Mouse (Mus musculus): ENCODE data around the gene Kdm4a. TPM values are rescaled to one million over a fixed set of nuclear protein-coding genes. Genes with fewer than 3 reads are reported as not detected.
A peak's percentile ranks its signal among the peaks of the same experiment; 100 is the strongest.

Gene Kdm4a
- polyA plus RNA-seq, 1 experiment from 2014 or later, result 55.0 TPM

DNA sequence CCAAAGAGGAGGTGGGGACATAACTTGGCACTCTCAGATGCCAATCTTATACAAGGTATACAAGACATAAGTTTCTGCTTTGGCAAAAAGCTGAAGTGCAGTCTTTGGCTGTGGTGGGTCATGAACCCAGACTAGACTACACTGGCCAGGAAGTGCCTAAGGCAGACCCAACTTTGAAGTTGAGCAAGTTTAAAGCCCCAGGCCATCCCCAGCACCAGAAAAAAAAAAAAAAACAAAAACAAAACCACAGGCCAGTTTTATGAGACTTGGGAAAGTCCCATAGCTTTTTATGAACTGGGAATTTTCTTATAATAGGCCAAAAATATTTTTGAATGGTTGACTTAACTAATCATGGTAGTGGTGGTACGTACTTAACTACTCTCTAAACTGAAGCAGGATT lies 44.4 kb downstream of the Kdm4a start:
- peaks cover 44% of the 10 kb centered on the region for H3K36me3 ChIP-seq
- ATAC-seq (ENCODE audit: insufficient number of reproducible peaks, insufficient read depth, low FRiP score, low TSS enrichment, low read depth), result no peak
- H3K4me2 ChIP-seq, result peak overlapping the region; percentile 80
- H3K4me3 ChIP-seq, result peak overlapping the region; percentile 97
- no peaks in the 10 kb centered on the region for H3K27me3 ChIP-seq
- H3K9ac ChIP-seq, result peak overlapping the region; percentile 93; the same call in 1 of the 2 replicates
- peaks cover 19% of the 10 kb centered on the region for H3K4me1 ChIP-seq
- H3K27ac ChIP-seq, result peak overlapping the region; percentile 80
- WGBS, result 93% methylated on average over 1 of the region's 1 CpGs
- no peaks in the 10 kb centered on the region for H3K9me3 ChIP-seq

DNA sequence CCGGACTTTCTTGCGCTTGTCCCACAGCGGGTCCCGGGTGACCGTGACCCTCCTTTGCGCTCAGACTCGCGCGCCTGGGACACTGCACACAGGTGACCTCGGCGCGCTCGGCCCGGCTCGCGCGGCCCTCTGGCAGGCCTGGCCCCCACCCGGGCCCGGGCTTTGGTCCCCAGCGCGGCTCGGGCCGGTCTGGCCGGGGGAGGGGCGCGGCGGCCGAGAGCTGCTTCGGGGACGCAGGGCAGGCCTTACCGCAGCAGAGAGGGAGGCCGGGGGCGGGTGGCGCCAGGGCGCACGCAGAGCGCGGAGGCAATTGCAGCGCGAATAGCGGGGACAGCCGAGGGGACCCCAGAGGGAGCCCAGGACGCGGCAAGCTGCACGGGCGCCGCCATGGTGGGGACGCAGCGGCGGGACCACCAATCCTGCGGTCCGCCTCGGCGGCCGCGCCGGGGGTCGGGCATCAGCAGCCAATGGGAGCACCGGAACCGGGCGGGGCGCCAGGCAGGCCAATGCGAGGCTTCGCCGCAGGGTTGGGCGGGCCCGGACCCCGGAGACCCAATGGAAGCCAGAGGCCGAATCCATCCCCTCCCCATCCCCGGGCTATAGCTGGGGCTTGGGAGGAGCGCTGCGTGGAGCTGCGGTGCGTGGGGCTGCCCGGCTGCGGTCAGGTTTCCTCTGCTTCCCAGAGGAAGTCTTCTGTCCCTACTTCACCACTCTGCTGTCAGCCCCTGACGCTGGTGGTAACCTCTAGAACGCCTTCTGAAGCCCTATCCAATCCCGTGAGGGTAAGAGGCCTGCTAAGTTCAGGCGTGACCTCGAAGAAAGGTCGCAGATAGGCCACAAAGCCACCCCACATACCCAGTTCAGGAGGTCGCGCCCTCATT lies 45.1 kb downstream of the Kdm4a start, which contains the start of gene St3gal3:
Gene St3gal3, minus strand, starts transcription at position 430 of the 881 bp plus-strand sequence.
- Histone ChIP-seq H3K27ac (peak within 1 kb of the TSS; percentile 80), H3K9ac (peak within 1 kb of the TSS; percentile 93), H3K4me3 (peak within 1 kb of the TSS; percentile 97), H3K4me1 (peaks cover 19% of the 10 kb centered on the region), H3K4me2 (peak within 1 kb of the TSS; percentile 80), H3K36me3 (peaks cover 37% of the 10 kb centered on the region), H3K27me3 (no peaks in the 10 kb centered on the region), H3K9me3 (no peaks in the 10 kb centered on the region)
- WGBS, result under 1% methylated on average over 83 of the region's 84 CpGs
- ATAC-seq (ENCODE audit: insufficient number of reproducible peaks, insufficient read depth, low FRiP score, low TSS enrichment, low read depth), result peak; percentile 96

GRCm38 (mm10) chr4:118131329-118131728 lies 48.5 kb downstream of the Kdm4a start:
- Histone ChIP-seq H3K27ac (no peak overlapping the region), H3K4me1 (peaks cover 19% of the 10 kb centered on the region), H3K4me3 (no peak overlapping the region), H3K9ac (no peak overlapping the region), H3K36me3 (peaks cover 6% of the 10 kb centered on the region), H3K9me3 (no peaks in the 10 kb centered on the region), H3K4me2 (no peak overlapping the region), H3K27me3 (no peaks in the 10 kb centered on the region)
- ATAC-seq (ENCODE audit: insufficient number of reproducible peaks, insufficient read depth, low FRiP score, low TSS enrichment, low read depth), result no peak
- WGBS, result 86% methylated on average over 5 of the region's 5 CpGs

DNA sequence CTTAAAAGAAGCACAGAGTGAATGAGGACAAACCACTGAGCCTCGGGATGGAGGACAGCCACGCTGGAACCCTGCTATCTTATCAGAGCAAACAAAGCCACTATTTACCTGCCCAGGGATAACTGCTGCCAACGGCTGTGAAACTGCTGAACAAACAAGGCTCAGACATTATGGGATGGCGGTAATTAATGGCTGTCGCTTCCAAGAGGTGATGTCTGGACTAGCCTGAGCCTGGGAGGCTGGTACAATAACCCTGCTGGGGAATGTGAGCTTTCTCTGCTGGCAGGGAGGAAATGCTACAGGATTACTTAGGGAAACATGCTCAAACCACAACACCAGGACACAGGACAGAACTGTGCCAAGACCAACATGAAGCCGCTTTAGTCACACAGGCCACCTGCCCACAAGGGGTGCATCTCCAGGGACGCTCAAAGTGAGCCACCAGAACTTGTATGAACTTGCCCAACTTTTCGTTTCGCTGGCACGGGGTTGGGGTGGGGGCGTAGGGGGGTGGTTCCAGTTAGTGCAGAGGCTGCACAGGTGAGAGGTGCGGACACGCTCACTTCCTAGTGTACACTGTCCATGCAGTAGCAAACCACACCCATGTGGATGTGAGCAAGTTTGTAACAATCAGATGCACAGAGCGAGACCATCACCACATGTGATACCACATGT lies 56.7 kb downstream of the Kdm4a start:
- Histone ChIP-seq H3K27me3 (no peaks in the 10 kb centered on the region), H3K4me1 (0 out of 2 replicates have a peak, but pooled peaks cover 7% of the 10 kb centered on the region), H3K36me3 (peaks cover 9% of the 10 kb centered on the region; the same call in 1 of the 2 replicates), H3K9ac (no peak overlapping the region), H3K4me3 (no peak overlapping the region), H3K4me2 (no peak overlapping the region), H3K27ac (peak overlapping the region; percentile 30), H3K9me3 (no peaks in the 10 kb centered on the region)
- 63% methylated on average over 14 of the region's 14 CpGs for WGBS
- peak; percentile 75 for ATAC-seq (ENCODE audit: insufficient number of reproducible peaks, insufficient read depth, low FRiP score, low TSS enrichment, low read depth)

- WGBS, result 80% methylated on average over 10 of the region's 10 CpGs
- H3K4me2 ChIP-seq, result no peak overlapping the region
- H3K4me1 ChIP-seq, result 0 out of 2 replicates have a peak, but pooled peaks cover 7% of the 10 kb centered on the region
- H3K27ac ChIP-seq, result no peak overlapping the region; the same call in 1 of the 2 replicates
- no peak overlapping the region for H3K9ac ChIP-seq
- no peaks in the 10 kb centered on the region for H3K27me3 ChIP-seq
- no peaks in the 10 kb centered on the region for H3K9me3 ChIP-seq
- peaks cover 13% of the 10 kb centered on the region; the same call in 1 of the 2 replicates for H3K36me3 ChIP-seq
- no peak overlapping the region for H3K4me3 ChIP-seq
- ATAC-seq (ENCODE audit: insufficient number of reproducible peaks, insufficient read depth, low FRiP score, low TSS enrichment, low read depth), result no peak
These were observed 57.8 kb downstream of the Kdm4a start for GRCm38 (mm10) chr4:118122078-118122477.

GRCm38 (mm10) chr4:118117565-118117964 lies 62.3 kb downstream of the Kdm4a start:
- no peak for ATAC-seq (ENCODE audit: insufficient number of reproducible peaks, insufficient read depth, low FRiP score, low TSS enrichment, low read depth)
- Histone ChIP-seq H3K27ac (no peak overlapping the region), H3K9me3 (no peaks in the 10 kb centered on the region), H3K4me3 (no peak overlapping the region), H3K4me2 (no peak overlapping the region), H3K4me1 (no peaks in the 10 kb centered on the region), H3K9ac (no peak overlapping the region), H3K27me3 (no peaks in the 10 kb centered on the region), H3K36me3 (peaks cover 10% of the 10 kb centered on the region; the same call in 1 of the 2 replicates)
- 94% methylated on average over 10 of the region's 10 CpGs for WGBS

DNA sequence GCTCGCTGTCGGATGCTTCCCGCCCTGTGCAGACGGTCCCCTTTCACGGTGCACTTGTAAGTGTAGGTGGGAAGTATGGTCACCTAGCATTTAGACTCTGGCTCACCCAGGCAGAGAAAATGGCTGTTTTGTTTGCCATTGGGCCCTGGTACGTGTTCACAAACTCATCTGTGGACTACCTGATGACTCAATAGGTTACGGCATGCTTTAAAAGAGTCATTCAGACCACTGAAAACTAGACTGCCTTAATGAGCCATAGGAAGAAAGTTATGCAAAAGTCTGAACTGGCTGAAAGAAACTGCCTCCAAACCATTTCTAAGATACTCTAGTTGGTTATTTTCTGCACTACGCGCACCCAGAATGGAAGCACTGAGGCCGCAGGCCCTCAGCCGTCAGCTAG lies 63.7 kb downstream of the Kdm4a start:
- H3K4me1 ChIP-seq, result no peaks in the 10 kb centered on the region
- ATAC-seq (ENCODE audit: insufficient number of reproducible peaks, insufficient read depth, low FRiP score, low TSS enrichment, low read depth), result no peak
- H3K27ac ChIP-seq, result no peak overlapping the region
- no peak overlapping the region for H3K4me2 ChIP-seq
- peaks cover 10% of the 10 kb centered on the region; the same call in 1 of the 2 replicates for H3K36me3 ChIP-seq
- WGBS, result 92% methylated on average over 11 of the region's 11 CpGs
- no peaks in the 10 kb centered on the region for H3K27me3 ChIP-seq
- no peak overlapping the region for H3K4me3 ChIP-seq
- H3K9ac ChIP-seq, result no peak overlapping the region
- no peaks in the 10 kb centered on the region for H3K9me3 ChIP-seq

- H3K4me2 ChIP-seq, result no peak overlapping the region
- peaks cover 10% of the 10 kb centered on the region; the same call in 1 of the 2 replicates for H3K36me3 ChIP-seq
- no peak overlapping the region for H3K9ac ChIP-seq
- 87% methylated on average over 7 of the region's 7 CpGs for WGBS
- no peaks in the 10 kb centered on the region for H3K27me3 ChIP-seq
- no peaks in the 10 kb centered on the region for H3K9me3 ChIP-seq
- H3K4me1 ChIP-seq, result no peaks in the 10 kb centered on the region
- H3K4me3 ChIP-seq, result no peak overlapping the region
- H3K27ac ChIP-seq, result no peak overlapping the region
- no peak for ATAC-seq (ENCODE audit: insufficient number of reproducible peaks, insufficient read depth, low FRiP score, low TSS enrichment, low read depth)
These were observed 64.7 kb downstream of the Kdm4a start for GRCm38 (mm10) chr4:118115132-118115531.

GRCm38 (mm10) chr4:118112601-118113000 lies 67.2 kb downstream of the Kdm4a start:
- Histone ChIP-seq H3K27ac (no peak overlapping the region), H3K27me3 (no peaks in the 10 kb centered on the region), H3K4me1 (peaks cover 5% of the 10 kb centered on the region; the same call in 1 of the 2 replicates), H3K36me3 (peaks cover 9% of the 10 kb centered on the region), H3K4me2 (no peak overlapping the region), H3K9me3 (no peaks in the 10 kb centered on the region), H3K4me3 (no peak overlapping the region), H3K9ac (no peak overlapping the region)
- ATAC-seq (ENCODE audit: insufficient number of reproducible peaks, insufficient read depth, low FRiP score, low TSS enrichment, low read depth), result no peak
- WGBS, result 85% methylated on average over 12 of the region's 12 CpGs

- H3K4me1 ChIP-seq, result peaks cover 5% of the 10 kb centered on the region; the same call in 1 of the 2 replicates
- no peak overlapping the region for H3K27ac ChIP-seq
- no peaks in the 10 kb centered on the region for H3K27me3 ChIP-seq
- no peak for ATAC-seq (ENCODE audit: insufficient number of reproducible peaks, insufficient read depth, low FRiP score, low TSS enrichment, low read depth)
- no peak overlapping the region for H3K4me2 ChIP-seq
- H3K4me3 ChIP-seq, result no peak overlapping the region
- WGBS, result 76% methylated on average over 13 of the region's 13 CpGs
- H3K9me3 ChIP-seq, result no peaks in the 10 kb centered on the region
- peaks cover 20% of the 10 kb centered on the region for H3K36me3 ChIP-seq
- H3K9ac ChIP-seq, result no peak overlapping the region
These were observed 70.2 kb downstream of the Kdm4a start for GRCm38 (mm10) chr4:118109649-118110048.

GRCm38 (mm10) chr4:118108779-118109178 lies 71.1 kb downstream of the Kdm4a start:
- peaks cover 20% of the 10 kb centered on the region for H3K36me3 ChIP-seq
- ATAC-seq (ENCODE audit: insufficient number of reproducible peaks, insufficient read depth, low FRiP score, low TSS enrichment, low read depth), result no peak
- no peak overlapping the region for H3K4me3 ChIP-seq
- WGBS, result 59% methylated on average over 7 of the region's 7 CpGs
- no peaks in the 10 kb centered on the region for H3K9me3 ChIP-seq
- no peak overlapping the region for H3K9ac ChIP-seq
- H3K4me2 ChIP-seq, result no peak overlapping the region
- no peaks in the 10 kb centered on the region for H3K27me3 ChIP-seq
- H3K4me1 ChIP-seq, result peaks cover 5% of the 10 kb centered on the region; the same call in 1 of the 2 replicates
- H3K27ac ChIP-seq, result 0 out of 2 replicates have a peak overlapping the region, but pooled peaks have one; percentile 19

Measured in embryonic facial prominence, embryonic 13.5 days (tissue).